ENCODE assay signal across 18 mouse cellular contexts in the genomic region with DNA sequence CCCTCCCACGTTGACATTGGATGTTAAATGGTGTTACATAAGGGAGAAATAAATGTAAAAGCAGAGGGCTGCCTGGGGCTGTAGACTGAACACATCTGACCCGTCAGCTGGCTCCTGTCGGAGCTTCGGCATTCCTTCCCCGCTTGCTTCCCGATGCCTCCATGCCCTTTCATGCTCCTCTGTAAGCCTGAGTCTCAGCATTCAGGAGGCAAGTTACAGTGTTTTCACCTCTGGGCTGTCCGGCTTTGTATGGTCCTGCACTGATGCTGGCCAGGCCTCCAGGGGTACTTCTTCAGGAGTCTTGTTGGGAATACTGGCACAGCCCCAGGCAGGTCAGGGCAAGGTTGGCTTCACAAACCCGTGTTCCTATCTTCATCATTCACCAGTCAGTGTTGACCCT.
"Had no signal": no experiment of that assay in that cellular context is flagged by ENCODE, and none has a peak within 500 bp of the region (broad histone marks: within the 10 kb centered on the region; RNA-seq: fewer than 3 reads in every experiment).

No protein-coding gene starts in this region.

- H3K36me3 ChIP-seq: liver, embryonic 13.5 days; neural tube, embryonic 12.5 days; neural tube, embryonic 15.5 days had no signal

- H3K27me3 ChIP-seq: liver, embryonic 13.5 days; midbrain, embryonic 15.5 days; neural tube, embryonic 12.5 days; neural tube, embryonic 15.5 days had no signal

- H3K4me2 ChIP-seq: liver, embryonic 13.5 days; midbrain, embryonic 15.5 days; neural tube, embryonic 12.5 days; neural tube, embryonic 15.5 days had no signal

- H3K9me3 ChIP-seq: liver, embryonic 13.5 days; megakaryocyte, embryonic 14.5 days; midbrain, embryonic 10.5 days; midbrain, embryonic 15.5 days; neural tube, embryonic 12.5 days; neural tube, embryonic 15.5 days had no signal

- H3K9ac ChIP-seq: liver, embryonic 13.5 days; midbrain, embryonic 15.5 days; neural tube, embryonic 12.5 days; neural tube, embryonic 15.5 days had no signal

- H3K4me3 ChIP-seq: left cerebral cortex, adult 2 months; liver, embryonic 13.5 days; megakaryocyte, embryonic 14.5 days; midbrain, embryonic 10.5 days; midbrain, embryonic 15.5 days; neural tube, embryonic 12.5 days; neural tube, embryonic 15.5 days had no signal

- ATAC-seq: lung, postnatal 0 days; midbrain, embryonic 15.5 days had no signal

- H3K4me1 ChIP-seq: midbrain, embryonic 15.5 days; neural tube, embryonic 12.5 days; neural tube, embryonic 15.5 days had no signal

- DNase-seq: kidney, adult 2 months; kidney, postnatal 25 days; layer of hippocampus, postnatal 36 days; liver, embryonic 13.5 days; lung, adult 2 months; right cerebral cortex, adult 18-20 months; right cerebral cortex, postnatal 14 days; right cerebral cortex, postnatal 4 days; thymus, adult 18-20 months; thymus, postnatal 36 days had no signal

- H3K27ac ChIP-seq: left cerebral cortex, adult 2 months; liver, embryonic 13.5 days; midbrain, embryonic 10.5 days; midbrain, embryonic 15.5 days; neural tube, embryonic 12.5 days; neural tube, embryonic 15.5 days; stomach, postnatal 0 days had no signal
